Mouse (Mus musculus) cerebellum, adult 2 months (tissue): ENCODE measurements around the gene Endou. TPM values are rescaled to one million over a fixed set of nuclear protein-coding genes. Genes with fewer than 3 reads are reported as not detected.

Source experiments
- DNase-seq, 2 experiments: peaks; one replicate each; pipeline ENCODE4 v3.0.0; 2021
- H3K27ac ChIP-seq: fragments of 200-500 bp; 2 replicates; pipeline ENCODE4 v1.5.1; 2012; ENCODE audit warnings: low read length, control low read depth, inconsistent platforms; ENCODE audit not compliant: insufficient read depth
- H3K27me3 ChIP-seq: fragments of 200-500 bp; 2 replicates; pipeline ENCODE4 v1.6.1; 2012; ENCODE audit warnings: inconsistent platforms, mild to moderate bottlenecking, low read length, moderate library complexity; ENCODE audit not compliant: control insufficient read depth, insufficient read depth
- H3K4me1 ChIP-seq: fragments of 200-500 bp; 2 replicates; pipeline ENCODE4 v1.6.1; 2011; ENCODE audit warnings: low read length; ENCODE audit not compliant: control insufficient read depth, insufficient read depth
- H3K4me3 ChIP-seq: fragments of 200-500 bp; replicated peaks from 2 replicates; pipeline ENCODE3; 2011; ENCODE audit warnings: mild to moderate bottlenecking, low read depth, low read length, control low read depth; ENCODE audit not compliant: insufficient read depth
- CTCF ChIP-seq: fragments of 200-500 bp; IDR thresholded peaks from 2 replicates; pipeline ENCODE4 v1.5.1; 2011; ENCODE audit warnings: low read depth, mild to moderate bottlenecking, control low read depth, low read length, moderate library complexity, borderline replicate concordance; ENCODE audit not compliant: insufficient read depth
- POLR2A ChIP-seq: fragments of 200-500 bp; IDR thresholded peaks from 2 replicates; pipeline ENCODE4 v1.6.1; 2011; ENCODE audit warnings: low read length, control low read depth, borderline replicate concordance; ENCODE audit not compliant: insufficient read depth
- WGBS: fragments of 180-500 bp; shearing (Covaris S2); methylation state at CpG from one replicate; pipeline ENCODE4 v1.1.7; 2018; 5-methylcytosine and 5-hydroxymethylcytosine counted together
- polyA plus RNA-seq: library from polyadenylated mRNA; depleted of rRNA; stranded (reverse); fragments of >200 nt; gene quantifications from 2 replicates; pipeline ENCODE4 v1.2.3, GENCODE M21; 2012

The Endou gene
- polyA plus RNA-seq, 1 experiment = 1.7 TPM

- DNase-seq = no peak
- WGBS = 63% methylated on average over 9 of the region's 9 CpGs
- no peak for TF ChIP-seq CTCF
- no peak for TF ChIP-seq POLR2A
- H3K4me1 ChIP-seq = peaks cover 15% of the 10 kb centered on the region
- no peak overlapping the region; the same call in 1 of the 2 replicates for H3K27ac ChIP-seq
- H3K4me3 ChIP-seq = no peak overlapping the region
- H3K27me3 ChIP-seq = no peaks in the 10 kb centered on the region
Measured at GRCm38 (mm10) chr15:97763256-97764049, 32.3 kb upstream of the Endou start.

GRCm38 (mm10) chr15:97762733-97763132, 31.6 kb upstream of the Endou start:
- no peak for TF ChIP-seq POLR2A
- TF ChIP-seq CTCF = no peak

GRCm38 (mm10) chr15:97761438-97761837, 30.3 kb upstream of the Endou start:
- no peak for TF ChIP-seq POLR2A
- no peak for TF ChIP-seq CTCF
- Histone ChIP-seq H3K27ac (no peak overlapping the region), H3K27me3 (no peaks in the 10 kb centered on the region), H3K4me1 (peaks cover 12% of the 10 kb centered on the region), H3K4me3 (no peak overlapping the region)
- DNase-seq = no peak
- WGBS = 72% methylated on average over 13 of the region's 13 CpGs

More at GRCm38 (mm10) chr15:97762733-97763132, 31.6 kb upstream of the Endou start:
- no peak overlapping the region for H3K4me3 ChIP-seq
- H3K4me1 ChIP-seq = peaks cover 15% of the 10 kb centered on the region
- H3K27me3 ChIP-seq = no peaks in the 10 kb centered on the region
- H3K27ac ChIP-seq = 0 out of 2 replicates have a peak overlapping the region, but pooled peaks have one; percentile 16
- no peak for DNase-seq
- WGBS = 79% methylated on average over 9 of the region's 9 CpGs

GRCm38 (mm10) chr15:97760952-97761351, 29.8 kb upstream of the Endou start:
- TF ChIP-seq CTCF (no peak), POLR2A (no peak)
- 30% methylated on average over 5 of the region's 5 CpGs for WGBS
- Histone ChIP-seq H3K4me1 (peaks cover 12% of the 10 kb centered on the region), H3K27me3 (no peaks in the 10 kb centered on the region), H3K4me3 (no peak overlapping the region), H3K27ac (no peak overlapping the region)
- no peak for DNase-seq

GRCm38 (mm10) chr15:97760006-97760405, 28.9 kb upstream of the Endou start:
- peak; percentile 77 to 78 for DNase-seq
- Histone ChIP-seq H3K4me1 (peaks cover 12% of the 10 kb centered on the region), H3K27ac (peak overlapping the region; percentile 23; the same call in 1 of the 2 replicates), H3K27me3 (no peaks in the 10 kb centered on the region), H3K4me3 (no peak overlapping the region)
- WGBS = 18% methylated on average over 9 of the region's 9 CpGs
- TF ChIP-seq CTCF (no peak), POLR2A (no peak)

GRCm38 (mm10) chr15:97755361-97755760, 24.2 kb upstream of the Endou start:
- no peak for DNase-seq
- H3K4me1 ChIP-seq = peaks cover 10% of the 10 kb centered on the region
- H3K4me3 ChIP-seq = no peak overlapping the region
- H3K27me3 ChIP-seq = no peaks in the 10 kb centered on the region
- 64% methylated on average over 8 of the region's 8 CpGs for WGBS
- H3K27ac ChIP-seq = no peak overlapping the region
- TF ChIP-seq CTCF (no peak), POLR2A (no peak)

GRCm38 (mm10) chr15:97754476-97754875, 23.3 kb upstream of the Endou start:
- Histone ChIP-seq H3K4me3 (no peak overlapping the region), H3K27me3 (no peaks in the 10 kb centered on the region), H3K27ac (no peak overlapping the region), H3K4me1 (peaks cover 3% of the 10 kb centered on the region)
- no peak for DNase-seq
- no peak for TF ChIP-seq POLR2A
- no peak for TF ChIP-seq CTCF
- 81% methylated on average over 6 of the region's 6 CpGs for WGBS

GRCm38 (mm10) chr15:97752491-97752890, 21.4 kb upstream of the Endou start:
- 97% methylated on average over 5 of the region's 5 CpGs for WGBS
- TF ChIP-seq CTCF = no peak
- TF ChIP-seq POLR2A = no peak
- H3K27me3 ChIP-seq = no peaks in the 10 kb centered on the region
- no peak overlapping the region for H3K27ac ChIP-seq
- no peak for DNase-seq
- no peak overlapping the region for H3K4me3 ChIP-seq
- H3K4me1 ChIP-seq = no peaks in the 10 kb centered on the region
